In the genomic region with DNA sequence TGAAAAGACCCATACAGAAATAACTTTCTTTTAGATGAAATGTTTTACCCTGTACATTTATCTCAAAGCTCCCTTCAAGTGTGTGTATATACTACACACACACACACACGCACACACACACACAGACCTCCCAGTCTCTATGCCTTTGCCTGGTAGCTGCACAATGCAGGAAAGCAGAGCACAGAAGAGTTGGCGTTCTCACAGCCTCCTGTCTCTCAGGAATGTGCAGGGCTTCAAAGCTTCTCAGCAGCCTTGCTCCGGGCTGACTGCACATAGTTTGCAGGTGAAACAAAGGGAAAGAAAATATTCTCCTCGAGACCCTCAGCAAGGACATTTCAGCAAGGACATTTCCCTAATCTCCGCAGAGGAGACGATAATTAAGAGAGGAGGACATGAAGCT, we compare ENCODE assay signal across 29 mouse cellular contexts.
DNase-seq lines count a peak whose midpoint lies in the region; ATAC-seq lines count a peak whose summit lies in the region.
"Had no signal": no experiment of that assay in that cellular context is flagged by ENCODE, and none has a peak within 500 bp of the region (broad histone marks: within the 10 kb centered on the region; RNA-seq: fewer than 3 reads in every experiment).

No protein-coding gene starts in this region.

- H3K27me3 ChIP-seq in heart, embryonic 12.5 days (replicated peaks) = no peaks in the 10 kb centered on the region
- H3K27me3 ChIP-seq in midbrain, embryonic 13.5 days = no peaks in the 10 kb centered on the region
- no peaks in the 10 kb centered on the region for H3K27me3 ChIP-seq in midbrain, embryonic 10.5 days (ENCODE audit: low read depth, poor library complexity, severe bottlenecking)
- H3K27me3 ChIP-seq in embryonic facial prominence, embryonic 14.5 days (replicated peaks; ENCODE audit: control insufficient read depth, insufficient read depth, low read length) = no peaks in the 10 kb centered on the region
- H3K27me3 ChIP-seq: CH12.LX; embryonic facial prominence, embryonic 15.5 days; heart, embryonic 15.5 days; intestine, embryonic 15.5 days; limb, embryonic 15.5 days; liver, embryonic 13.5 days had no signal

- ATAC-seq in heart, embryonic 12.5 days (ENCODE audit: insufficient number of reproducible peaks, low FRiP score) = no peak
- ATAC-seq in midbrain, embryonic 13.5 days = no peak
- ATAC-seq in embryonic facial prominence, embryonic 14.5 days (ENCODE audit: low read depth) = no peak
- ATAC-seq: activated CD4-positive, CD25-positive, alpha-beta regulatory T cell, adult 4 months; forebrain, embryonic 13.5 days; hindbrain, postnatal 0 days; intestine, embryonic 15.5 days had no signal

- no peaks in the 10 kb centered on the region for H3K9me3 ChIP-seq in heart, embryonic 12.5 days (replicated peaks)
- no peaks in the 10 kb centered on the region for H3K9me3 ChIP-seq in midbrain, embryonic 13.5 days
- H3K9me3 ChIP-seq in midbrain, embryonic 10.5 days (replicated peaks) = no peaks in the 10 kb centered on the region
- no peaks in the 10 kb centered on the region for H3K9me3 ChIP-seq in embryonic facial prominence, embryonic 14.5 days (ENCODE audit: control insufficient read depth, low read length)
- H3K9me3 ChIP-seq: embryonic facial prominence, embryonic 15.5 days; forebrain, embryonic 13.5 days; heart, embryonic 15.5 days; intestine, embryonic 15.5 days; limb, embryonic 15.5 days had no signal

- DNase-seq in embryo, embryonic 10 days (ENCODE audit: low spot score) = peak; percentile 28
- no peak for DNase-seq in embryo, embryonic 11 days
- DNase-seq in heart, postnatal 25 days (ENCODE audit: low spot score) = no peak
- no peak for DNase-seq in midbrain, embryonic 10.5 days (ENCODE audit: low spot score)
- peak; percentile 33 for DNase-seq in embryonic facial prominence, embryonic 14.5 days (ENCODE audit: low spot score)
- no peak for DNase-seq in left cerebral cortex, postnatal 25 days (ENCODE audit: low spot score in 2 of 2)
- DNase-seq: adrenal gland, adult 8-10 months; cerebellum, adult 11 months; cerebellum, adult 9-10 months; gastrocnemius, postnatal 14 days; heart, postnatal 4 days; kidney, adult 2 months; kidney, postnatal 4 days; left cerebral cortex, postnatal 4 days; liver, embryonic 13.5 days; lung, adult 18-20 months; lung, postnatal 14 days; spleen, adult 18-20 months; thymus, postnatal 14 days had no signal

- no peak overlapping the region for H3K27ac ChIP-seq in heart, embryonic 12.5 days (ENCODE audit: poor library complexity, severe bottlenecking)
- H3K27ac ChIP-seq in midbrain, embryonic 13.5 days = 0 out of 2 replicates have a peak overlapping the region, but pooled peaks have one; percentile 51
- H3K27ac ChIP-seq in midbrain, embryonic 10.5 days (replicated peaks) = no peak overlapping the region
- no peak overlapping the region for H3K27ac ChIP-seq in embryonic facial prominence, embryonic 14.5 days (replicated peaks; ENCODE audit: low read depth, low read length)
- H3K27ac ChIP-seq: embryonic facial prominence, embryonic 15.5 days; forebrain, embryonic 13.5 days; heart, embryonic 15.5 days; hindbrain, postnatal 0 days; intestine, embryonic 15.5 days; limb, embryonic 15.5 days; liver, embryonic 13.5 days had no signal

- H3K4me3 ChIP-seq in heart, embryonic 12.5 days = no peak overlapping the region
- no peak overlapping the region for H3K4me3 ChIP-seq in midbrain, embryonic 13.5 days (replicated peaks)
- H3K4me3 ChIP-seq in midbrain, embryonic 10.5 days = no peak overlapping the region
- H3K4me3 ChIP-seq in embryonic facial prominence, embryonic 14.5 days (ENCODE audit: low read depth, low read length) = no peak overlapping the region
- H3K4me3 ChIP-seq: embryonic facial prominence, embryonic 15.5 days; forebrain, embryonic 13.5 days; heart, embryonic 15.5 days; intestine, embryonic 15.5 days; limb, embryonic 15.5 days; liver, embryonic 13.5 days had no signal

- 0 out of 2 replicates have a peak overlapping the region, but pooled peaks have one; percentile 14 for H3K4me2 ChIP-seq in heart, embryonic 12.5 days
- H3K4me2 ChIP-seq in midbrain, embryonic 13.5 days (replicated peaks) = no peak overlapping the region
- no peak overlapping the region for H3K4me2 ChIP-seq in embryonic facial prominence, embryonic 14.5 days (ENCODE audit: low read depth, low read length)
- H3K4me2 ChIP-seq: embryonic facial prominence, embryonic 15.5 days; forebrain, embryonic 13.5 days; heart, embryonic 15.5 days; intestine, embryonic 15.5 days; limb, embryonic 15.5 days; liver, embryonic 13.5 days had no signal

- H3K4me1 ChIP-seq in heart, embryonic 12.5 days (replicated peaks) = peaks cover 15% of the 10 kb centered on the region
- H3K4me1 ChIP-seq in midbrain, embryonic 13.5 days (replicated peaks) = peaks cover 18% of the 10 kb centered on the region; the same call in 1 of the 2 replicates
- peaks cover 6% of the 10 kb centered on the region for H3K4me1 ChIP-seq in midbrain, embryonic 10.5 days
- H3K4me1 ChIP-seq in embryonic facial prominence, embryonic 14.5 days (ENCODE audit: control insufficient read depth, insufficient read depth, low read length) = no peaks in the 10 kb centered on the region
- H3K4me1 ChIP-seq: embryonic facial prominence, embryonic 15.5 days; intestine, embryonic 15.5 days; limb, embryonic 15.5 days; liver, embryonic 13.5 days had no signal

- H3K36me3 ChIP-seq in heart, embryonic 12.5 days = no peaks in the 10 kb centered on the region
- H3K36me3 ChIP-seq in midbrain, embryonic 13.5 days = no peaks in the 10 kb centered on the region
- H3K36me3 ChIP-seq in midbrain, embryonic 10.5 days = no peaks in the 10 kb centered on the region
- no peaks in the 10 kb centered on the region for H3K36me3 ChIP-seq in embryonic facial prominence, embryonic 14.5 days (ENCODE audit: control insufficient read depth, insufficient read depth, low read length)
- H3K36me3 ChIP-seq: embryonic facial prominence, embryonic 15.5 days; heart, embryonic 15.5 days; intestine, embryonic 15.5 days; limb, embryonic 15.5 days; liver, embryonic 13.5 days had no signal

- no peak overlapping the region for H3K9ac ChIP-seq in heart, embryonic 12.5 days
- H3K9ac ChIP-seq in midbrain, embryonic 13.5 days (replicated peaks) = no peak overlapping the region
- H3K9ac ChIP-seq in embryonic facial prominence, embryonic 14.5 days (ENCODE audit: low read depth, low read length) = no peak overlapping the region
- H3K9ac ChIP-seq: embryonic facial prominence, embryonic 15.5 days; forebrain, embryonic 13.5 days; heart, embryonic 15.5 days; intestine, embryonic 15.5 days; limb, embryonic 15.5 days; liver, embryonic 13.5 days had no signal

- WGBS in heart, embryonic 12.5 days = 40% methylated on average over 6 of the region's 6 CpGs
- WGBS in midbrain, embryonic 13.5 days = 41% methylated on average over 6 of the region's 6 CpGs
- 55% methylated on average over 6 of the region's 6 CpGs for WGBS in midbrain, embryonic 10.5 days
- WGBS in embryonic facial prominence, embryonic 14.5 days = 47% methylated on average over 6 of the region's 6 CpGs

- intact Hi-C loops in heart, postnatal 25 days (cut with DNase I) = no loop called here
- intact Hi-C loops in left cerebral cortex, postnatal 25 days (cut with DNase I) = no loop called here

Comparison
In these comparisons a context has a peak if more than half of its experiments do, and no peak if none do; other contexts are left out.
1. DNase-seq: peak in embryo, embryonic 10 days (single experiment) and embryonic facial prominence, embryonic 14.5 days (single experiment); none in embryo, embryonic 11 days (single experiment), heart, postnatal 25 days (single experiment), midbrain, embryonic 10.5 days (single experiment) and left cerebral cortex, postnatal 25 days (0 of 2).